Mouse (Mus musculus) thymus, adult 2 months (tissue): ENCODE results near the gene Pex14. TPM values are rescaled to one million over a fixed set of nuclear protein-coding genes. Genes with fewer than 3 reads are reported as not detected.

Experiments
- DNase-seq: peaks from one replicate; pipeline ENCODE4 v3.0.0; 2021
- H3K27ac ChIP-seq: fragments of 200-500 bp; 2 replicates; pipeline ENCODE4 v1.5.1; 2012; ENCODE audit warnings: low read length, control low read depth; ENCODE audit not compliant: control insufficient read depth, insufficient read depth
- H3K27me3 ChIP-seq: fragments of 200-500 bp; 2 replicates; pipeline ENCODE4 v1.6.1; 2012; ENCODE audit warnings: mild to moderate bottlenecking, low read length, moderate library complexity, mixed read lengths; ENCODE audit not compliant: control insufficient read depth, insufficient read depth
- H3K36me3 ChIP-seq: fragments of 200-500 bp; 2 replicates; pipeline ENCODE4 v1.6.1; 2012; ENCODE audit warnings: mild to moderate bottlenecking, low read length, moderate library complexity; ENCODE audit not compliant: control insufficient read depth, insufficient read depth
- H3K4me1 ChIP-seq: fragments of 200-500 bp; replicated peaks from 2 replicates; pipeline ENCODE4 v1.6.1; 2012; ENCODE audit warnings: low read length; ENCODE audit not compliant: control insufficient read depth, insufficient read depth
- H3K4me3 ChIP-seq: fragments of 200-500 bp; 2 replicates; pipeline ENCODE4 v1.5.1; 2012; ENCODE audit warnings: mild to moderate bottlenecking, low read length, control low read depth, moderate library complexity; ENCODE audit not compliant: control insufficient read depth, insufficient read depth
- CTCF ChIP-seq: fragments of 200-500 bp; IDR thresholded peaks from 2 replicates; pipeline ENCODE4 v1.5.1; 2012; ENCODE audit warnings: mild to moderate bottlenecking, control low read depth, low read length, moderate library complexity, borderline replicate concordance; ENCODE audit not compliant: control insufficient read depth, poor library complexity, insufficient read depth; ENCODE audit errors: extremely low read depth
- POLR2A ChIP-seq: fragments of 200-500 bp; IDR thresholded peaks from 2 replicates; pipeline ENCODE4 v1.6.1; 2012; ENCODE audit warnings: mild to moderate bottlenecking, low read length, control low read depth, moderate library complexity; ENCODE audit not compliant: control insufficient read depth, poor library complexity, insufficient read depth; ENCODE audit errors: extremely low read depth
- WGBS: fragments of 180-500 bp; shearing (Covaris S2); methylation state at CpG from one replicate; pipeline ENCODE4 v1.1.7; 2018; 5-methylcytosine and 5-hydroxymethylcytosine counted together
- polyA plus RNA-seq: library from polyadenylated mRNA; depleted of rRNA; stranded (reverse); fragments of >200 nt; gene quantifications from 2 replicates; pipeline ENCODE4 v1.2.3, GENCODE M21; 2012

Gene Pex14
- polyA plus RNA-seq, 1 experiment = 40.4 TPM

DNA sequence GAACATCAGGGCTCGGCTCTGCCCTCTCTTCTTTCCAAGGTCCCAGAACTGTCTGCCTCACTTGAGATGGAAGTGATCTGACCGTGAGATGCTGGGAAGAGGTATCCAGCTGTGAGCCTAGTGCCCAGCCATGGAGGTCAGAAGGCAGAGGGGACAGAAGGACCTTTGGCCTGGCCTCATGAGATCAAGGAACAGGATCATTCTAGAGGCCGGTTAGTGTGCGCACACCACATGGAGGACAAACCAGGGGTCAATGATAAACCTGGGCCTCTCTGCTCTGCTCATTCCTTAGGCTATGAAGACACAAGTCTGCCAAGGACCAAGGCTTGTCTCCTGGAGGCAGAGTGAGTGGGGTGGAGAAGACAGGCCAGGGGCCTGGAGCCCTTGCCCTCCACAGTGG, 128.9 kb downstream of the Pex14 start:
- no peak overlapping the region for H3K4me3 ChIP-seq
- no peak overlapping the region for H3K27ac ChIP-seq
- H3K4me1 ChIP-seq = peaks cover 4% of the 10 kb centered on the region; the same call in 1 of the 2 replicates
- no peak for DNase-seq
- TF ChIP-seq CTCF (no peak), POLR2A (no peak)
- WGBS = 95% methylated on average over 4 of the region's 4 CpGs
- no peaks in the 10 kb centered on the region for H3K27me3 ChIP-seq
- H3K36me3 ChIP-seq = no peaks in the 10 kb centered on the region

DNA sequence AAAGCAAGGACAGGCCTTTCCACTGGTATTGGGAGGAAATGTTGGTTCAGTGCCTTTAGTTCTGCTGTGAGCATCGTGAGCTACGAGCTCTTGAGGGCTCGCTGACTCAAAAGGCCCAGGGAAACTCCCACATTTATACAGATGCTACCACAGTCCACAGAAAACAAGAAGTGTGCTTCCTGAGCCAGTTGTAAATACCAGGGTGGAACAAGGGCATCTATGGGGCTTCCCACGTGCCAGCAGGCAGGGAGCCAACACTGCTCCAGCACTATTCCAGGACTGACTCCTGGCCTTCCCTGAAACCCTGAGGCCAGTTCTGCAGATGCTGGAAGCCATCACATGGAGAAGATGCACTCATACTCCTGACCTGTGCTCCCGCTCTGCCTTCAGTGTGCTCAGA, 130.1 kb downstream of the Pex14 start:
- no peak overlapping the region for H3K27ac ChIP-seq
- no peak for TF ChIP-seq CTCF
- TF ChIP-seq POLR2A = no peak
- H3K36me3 ChIP-seq = no peaks in the 10 kb centered on the region
- no peak overlapping the region for H3K4me3 ChIP-seq
- WGBS = 89% methylated on average over 5 of the region's 5 CpGs
- H3K27me3 ChIP-seq = no peaks in the 10 kb centered on the region
- DNase-seq = no peak
- peaks cover 4% of the 10 kb centered on the region; the same call in 1 of the 2 replicates for H3K4me1 ChIP-seq

DNA sequence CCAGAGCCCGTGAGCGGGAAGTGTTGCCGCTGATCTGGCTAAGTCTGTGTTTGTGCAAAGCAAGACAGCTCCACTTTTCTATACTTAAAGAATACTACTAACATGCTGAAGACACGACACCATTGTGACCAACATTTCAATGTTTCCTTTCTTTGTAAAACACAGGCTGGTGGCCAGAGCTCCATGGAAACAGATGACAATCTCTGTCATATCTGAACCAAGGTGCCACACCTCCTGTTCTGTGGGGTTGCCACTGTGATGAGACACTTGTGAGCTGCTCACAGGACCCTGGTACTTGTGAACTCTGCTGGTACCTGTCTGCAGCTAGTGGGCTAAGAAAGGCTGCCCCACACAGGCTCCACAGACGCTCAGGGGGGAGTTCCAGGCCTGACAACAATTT, 130.8 kb downstream of the Pex14 start:
- H3K36me3 ChIP-seq = no peaks in the 10 kb centered on the region
- no peak for DNase-seq
- WGBS = 92% methylated on average over 5 of the region's 5 CpGs
- no peak overlapping the region for H3K27ac ChIP-seq
- TF ChIP-seq CTCF = no peak
- no peak for TF ChIP-seq POLR2A
- H3K4me1 ChIP-seq = peaks cover 4% of the 10 kb centered on the region; the same call in 1 of the 2 replicates
- H3K27me3 ChIP-seq = no peaks in the 10 kb centered on the region
- H3K4me3 ChIP-seq = no peak overlapping the region

DNA sequence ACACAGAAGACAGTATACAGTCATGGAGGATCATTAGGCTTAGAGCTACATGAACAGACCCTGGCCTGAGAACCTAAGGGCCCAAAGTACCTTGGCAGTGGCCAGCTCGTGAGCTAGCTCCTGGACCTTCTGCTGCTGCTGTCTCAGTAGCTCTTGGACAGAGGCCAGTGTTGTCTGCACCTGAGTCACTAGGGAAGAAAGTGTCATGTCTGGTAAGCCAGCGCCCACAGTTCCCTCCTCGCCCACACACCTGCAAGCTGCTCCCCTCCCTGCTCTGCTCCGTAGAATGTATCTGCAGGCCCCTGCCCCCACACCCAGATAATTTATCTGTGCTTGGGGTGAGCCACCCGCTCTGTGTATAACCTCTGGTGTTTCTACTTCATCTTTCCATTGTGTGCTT, 133.5 kb downstream of the Pex14 start:
- no peak for TF ChIP-seq POLR2A
- no peak for TF ChIP-seq CTCF

DNA sequence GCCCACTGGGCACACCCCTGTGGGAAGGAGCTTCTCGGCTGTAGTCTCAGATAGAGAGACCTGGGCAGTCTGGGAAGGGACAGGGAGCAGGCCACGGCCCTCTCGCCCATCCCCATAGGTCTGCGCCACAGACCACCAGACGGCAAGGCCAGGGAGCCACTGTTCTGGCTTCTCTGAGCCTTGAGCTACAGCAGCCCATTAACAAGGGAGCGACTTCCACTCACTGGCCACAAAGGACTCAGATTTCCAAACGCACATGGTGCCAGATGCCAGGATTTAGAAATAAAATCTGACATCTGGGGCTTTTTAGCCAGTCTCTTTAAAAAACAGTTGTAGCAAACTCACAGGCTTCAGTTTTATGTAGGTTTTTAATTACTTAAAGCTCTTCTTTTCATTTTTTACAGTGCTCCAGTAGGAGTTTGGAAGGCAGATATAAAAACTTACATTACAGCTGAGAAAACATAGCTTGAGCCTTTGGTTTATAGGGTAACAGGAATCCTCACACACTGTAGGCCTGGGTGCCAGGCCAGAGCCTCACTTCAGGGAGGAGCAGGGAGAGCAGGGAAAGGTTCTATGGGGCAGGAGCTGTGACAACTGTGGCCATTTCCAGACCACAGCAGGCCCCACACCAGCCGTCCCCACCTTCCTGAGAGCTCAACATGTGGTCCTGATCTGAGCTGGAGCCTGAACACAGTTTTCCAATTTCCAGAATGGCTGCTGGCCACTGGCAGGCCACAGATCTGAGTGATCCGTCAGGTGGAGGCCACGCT, 134.9 kb downstream of the Pex14 start:
- Histone ChIP-seq H3K4me1 (peaks cover 4% of the 10 kb centered on the region; the same call in 1 of the 2 replicates), H3K36me3 (no peaks in the 10 kb centered on the region; the same call in 1 of the 2 replicates), H3K27ac (no peak overlapping the region), H3K4me3 (no peak overlapping the region), H3K27me3 (no peaks in the 10 kb centered on the region)
- TF ChIP-seq POLR2A = no peak
- TF ChIP-seq CTCF = no peak
- 98% methylated on average over 10 of the region's 10 CpGs for WGBS
- no peak for DNase-seq

More for the DNA sequence above, 133.5 kb downstream of the Pex14 start:
- no peak for DNase-seq
- Histone ChIP-seq H3K27ac (no peak overlapping the region), H3K4me3 (no peak overlapping the region), H3K27me3 (no peaks in the 10 kb centered on the region), H3K36me3 (no peaks in the 10 kb centered on the region; the same call in 1 of the 2 replicates), H3K4me1 (peaks cover 4% of the 10 kb centered on the region; the same call in 1 of the 2 replicates)
- 49% methylated on average over 5 of the region's 5 CpGs for WGBS

DNA sequence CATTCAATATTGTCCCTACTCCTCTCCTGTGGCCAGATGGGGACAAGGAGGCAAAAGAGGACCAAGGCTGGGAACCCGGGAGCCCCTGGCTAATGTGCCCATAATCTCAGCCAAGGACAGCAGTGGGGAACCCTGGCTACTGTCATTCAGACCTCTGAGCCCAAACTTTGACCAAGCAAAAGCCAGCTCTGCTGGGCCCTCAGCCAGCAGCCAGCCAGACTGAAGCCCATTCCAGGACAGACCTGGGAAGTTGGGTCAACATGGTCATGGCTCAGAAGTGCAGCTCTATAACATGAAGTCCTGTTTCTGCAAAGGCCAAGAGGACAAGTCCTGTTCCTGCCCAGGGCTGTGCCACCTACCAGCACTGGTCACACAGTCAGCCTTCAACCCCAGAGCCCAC, 137.6 kb downstream of the Pex14 start:
- Histone ChIP-seq H3K4me3 (no peak overlapping the region), H3K27me3 (no peaks in the 10 kb centered on the region), H3K36me3 (no peaks in the 10 kb centered on the region; the same call in 1 of the 2 replicates), H3K4me1 (peaks cover 4% of the 10 kb centered on the region; the same call in 1 of the 2 replicates), H3K27ac (no peak overlapping the region)
- WGBS = 100% methylated on average over 1 of the region's 1 CpGs
- DNase-seq = no peak
- no peak for TF ChIP-seq CTCF
- no peak for TF ChIP-seq POLR2A

DNA sequence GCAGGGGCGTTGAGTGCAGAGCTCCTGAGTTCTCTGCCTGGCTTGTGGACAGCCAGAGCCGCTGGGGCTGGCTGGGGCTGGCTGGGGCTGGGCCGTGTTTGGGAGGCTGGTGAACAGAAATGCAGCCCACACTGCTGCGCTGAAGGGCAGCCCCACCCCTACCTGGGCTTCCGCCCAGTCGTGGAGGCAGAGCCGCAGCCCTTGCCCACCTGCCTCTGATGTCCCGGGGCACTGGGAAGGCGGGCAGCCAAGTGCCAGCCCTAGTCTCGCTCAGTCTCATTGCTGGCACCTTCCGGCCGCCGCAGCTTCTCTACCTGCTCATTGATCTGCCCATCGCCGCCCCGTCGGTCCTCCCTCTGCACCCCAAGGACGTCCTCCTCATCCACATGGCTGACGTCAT, 138.6 kb downstream of the Pex14 start:
- no peak for DNase-seq
- Histone ChIP-seq H3K4me1 (no peaks in the 10 kb centered on the region), H3K27me3 (no peaks in the 10 kb centered on the region), H3K36me3 (no peaks in the 10 kb centered on the region; the same call in 1 of the 2 replicates), H3K4me3 (no peak overlapping the region), H3K27ac (no peak overlapping the region)
- TF ChIP-seq POLR2A (no peak), CTCF (no peak)
- WGBS = 97% methylated on average over 19 of the region's 19 CpGs
